Mouse (Mus musculus) ES-Bruce4 (cell line): ENCODE data around the gene Mrpl34. TPM values are rescaled to one million over a fixed set of nuclear protein-coding genes. Genes with fewer than 3 reads are reported as not detected.

ENCODE experiments used
- H3K27ac ChIP-seq: 2 replicates; pipeline ENCODE4 v1.5.1; 2012; ENCODE audit warnings: low read length, inconsistent platforms; ENCODE audit not compliant: insufficient read depth
- H3K27me3 ChIP-seq: 2 replicates; pipeline ENCODE4 v1.6.1; 2012; ENCODE audit warnings: mild to moderate bottlenecking, low read length, inconsistent platforms; ENCODE audit not compliant: control insufficient read depth, poor library complexity, insufficient read depth, severe bottlenecking
- H3K36me3 ChIP-seq: 2 replicates; pipeline ENCODE4 v1.6.1; 2012; ENCODE audit warnings: inconsistent platforms, mild to moderate bottlenecking, low read length, moderate library complexity; ENCODE audit not compliant: control insufficient read depth, poor library complexity, insufficient read depth, severe bottlenecking
- H3K4me1 ChIP-seq: one replicate; pipeline ENCODE4 v1.8.1; 2011; ENCODE audit warnings: low read length; ENCODE audit not compliant: control insufficient read depth, insufficient read depth
- H3K4me3 ChIP-seq: 2 replicates; pipeline ENCODE4 v1.5.1; 2011; ENCODE audit warnings: low read depth, mild to moderate bottlenecking, low read length
- H3K9ac ChIP-seq: 2 replicates; pipeline ENCODE4 v1.6.1; 2012; ENCODE audit warnings: low read depth, mild to moderate bottlenecking, inconsistent platforms; ENCODE audit not compliant: poor library complexity, severe bottlenecking
- H3K9me3 ChIP-seq: replicated peaks from 2 replicates; pipeline ENCODE4 v1.6.1; 2012; ENCODE audit warnings: mild to moderate bottlenecking, low read length, inconsistent platforms; ENCODE audit not compliant: control insufficient read depth, poor library complexity, insufficient read depth, severe bottlenecking
- CTCF ChIP-seq: IDR thresholded peaks from one replicate; pipeline ENCODE4 v1.8.1; 2011; ENCODE audit warnings: low read depth, low read length
- EP300 ChIP-seq: IDR thresholded peaks from 2 replicates; pipeline ENCODE4 v1.6.1; 2011; ENCODE audit warnings: low read depth, low read length; ENCODE audit not compliant: insufficient read depth
- POLR2A ChIP-seq: IDR thresholded peaks from one replicate; pipeline ENCODE4 v1.8.1; 2011; ENCODE audit warnings: low read length; ENCODE audit not compliant: insufficient read depth
- polyA plus RNA-seq: library from polyadenylated mRNA; stranded (reverse); fragments of >200 nt; gene quantifications from 2 replicates; pipeline ENCODE4 v1.2.4, GENCODE M21; 2011; ENCODE audit warnings: low read depth; ENCODE audit not compliant: missing spikeins, insufficient read depth, insufficient read length

Mrpl34 gene
- polyA plus RNA-seq, 1 experiment = 77.0 TPM

GRCm38 (mm10) chr8:71460716-71461115 lies 4.0 kb upstream of the Mrpl34 start:
- Histone ChIP-seq H3K36me3 (no peaks in the 10 kb centered on the region; the same call in 1 of the 2 replicates), H3K4me1 (peaks cover 7% of the 10 kb centered on the region), H3K9ac (no peak overlapping the region), H3K9me3 (no peaks in the 10 kb centered on the region), H3K4me3 (no peak overlapping the region), H3K27ac (no peak overlapping the region), H3K27me3 (0 out of 2 replicates have a peak, but pooled peaks cover 2% of the 10 kb centered on the region)
- TF ChIP-seq POLR2A (no peak), CTCF (no peak), EP300 (no peak)

GRCm38 (mm10) chr8:71461152-71461840 lies 3.5 kb upstream of the Mrpl34 start:
- Histone ChIP-seq H3K27me3 (0 out of 2 replicates have a peak, but pooled peaks cover 2% of the 10 kb centered on the region), H3K36me3 (peaks cover 2% of the 10 kb centered on the region; the same call in 1 of the 2 replicates), H3K9me3 (no peaks in the 10 kb centered on the region), H3K9ac (peak overlapping the region; percentile 25), H3K4me3 (peak overlapping the region; percentile 46), H3K4me1 (peaks cover 7% of the 10 kb centered on the region), H3K27ac (no peak overlapping the region)
- TF ChIP-seq CTCF = no peak
- TF ChIP-seq EP300 = no peak
- TF ChIP-seq POLR2A = no peak

- Histone ChIP-seq H3K4me3 (no peak overlapping the region), H3K27ac (no peak overlapping the region), H3K9ac (no peak overlapping the region), H3K36me3 (peaks cover 3% of the 10 kb centered on the region; the same call in 1 of the 2 replicates), H3K4me1 (peaks cover 5% of the 10 kb centered on the region), H3K27me3 (0 out of 2 replicates have a peak, but pooled peaks cover 2% of the 10 kb centered on the region), H3K9me3 (no peaks in the 10 kb centered on the region)
- no peak for TF ChIP-seq POLR2A
- no peak for TF ChIP-seq EP300
- no peak for TF ChIP-seq CTCF
Measured at GRCm38 (mm10) chr8:71462191-71462590, 2.6 kb upstream of the Mrpl34 start.

DNA sequence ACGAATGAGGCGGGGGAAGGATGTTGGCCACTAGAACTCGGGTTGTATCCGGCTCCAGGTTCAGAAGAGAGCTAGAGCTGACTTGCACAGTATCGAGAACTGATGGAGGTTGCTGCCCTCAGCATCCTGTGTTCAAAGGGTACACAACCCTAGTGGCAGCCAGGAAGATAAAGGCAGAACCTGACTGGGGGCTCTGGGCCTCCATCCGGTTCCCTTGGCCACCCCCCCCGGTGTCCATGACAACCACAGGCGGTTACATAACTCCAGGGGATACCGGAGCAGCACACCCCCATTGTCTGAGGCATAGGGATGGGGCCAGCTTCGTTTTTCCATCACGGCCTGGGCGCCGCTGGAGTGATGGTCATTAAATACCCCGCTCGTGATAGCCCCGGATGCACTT lies 2.0 kb upstream of the Mrpl34 start:
- peak overlapping the region; percentile 75 for H3K9ac ChIP-seq
- H3K27ac ChIP-seq = no peak overlapping the region

GRCm38 (mm10) chr8:71463188-71464033 lies 1.3 kb upstream of the Mrpl34 start, which contains the start of gene Abhd8:
Gene Abhd8 (minus strand): TSS chr8:71463655.
- H3K27me3 ChIP-seq = 0 out of 2 replicates have a peak, but pooled peaks cover 2% of the 10 kb centered on the region
- peak within 1 kb of the TSS; percentile 75 for H3K9ac ChIP-seq
- no peaks in the 10 kb centered on the region for H3K9me3 ChIP-seq
- peak within 1 kb of the TSS; percentile 73 for H3K4me3 ChIP-seq
- no peak within 1 kb of the TSS for H3K27ac ChIP-seq
- H3K36me3 ChIP-seq = peaks cover 3% of the 10 kb centered on the region; the same call in 1 of the 2 replicates
- peaks cover 2% of the 10 kb centered on the region for H3K4me1 ChIP-seq
- TF ChIP-seq POLR2A (no peak), EP300 (0 out of 2 replicates have a peak, but pooled peaks have one; percentile 20)

More for the DNA sequence above, 2.0 kb upstream of the Mrpl34 start:
- Histone ChIP-seq H3K4me3 (peak overlapping the region; percentile 73), H3K27me3 (0 out of 2 replicates have a peak, but pooled peaks cover 2% of the 10 kb centered on the region), H3K9me3 (no peaks in the 10 kb centered on the region), H3K4me1 (peaks cover 4% of the 10 kb centered on the region), H3K36me3 (peaks cover 3% of the 10 kb centered on the region; the same call in 1 of the 2 replicates)
- TF ChIP-seq EP300 (no peak), POLR2A (no peak), CTCF (no peak)
